Mouse (Mus musculus): ENCODE data around the gene Doc2b. TPM values are rescaled to one million over a fixed set of nuclear protein-coding genes. Genes with fewer than 3 reads are reported as not detected.

Gene Doc2b
- polyA plus RNA-seq, 1 experiment from 2014 or later = 0.23 TPM

GRCm38 (mm10) chr11:75813085-75813484, 17.2 kb upstream of the Doc2b start:
- peaks cover 30% of the 10 kb centered on the region for H3K4me1 ChIP-seq
- no peaks in the 10 kb centered on the region for H3K36me3 ChIP-seq
- 40% methylated on average over 10 of the region's 10 CpGs for WGBS
- ATAC-seq (ENCODE audit: extremely low read depth, insufficient number of reproducible peaks, low FRiP score, low TSS enrichment) = peak; percentile 20; the same call in 1 of the 2 replicates
- peak overlapping the region; percentile 96 for H3K27ac ChIP-seq (replicated peaks)
- peaks cover 6% of the 10 kb centered on the region; the same call in 1 of the 2 replicates for H3K27me3 ChIP-seq (replicated peaks)
- H3K4me2 ChIP-seq = no peak overlapping the region
- no peaks in the 10 kb centered on the region for H3K9me3 ChIP-seq
- no peak overlapping the region for H3K4me3 ChIP-seq
- no peak overlapping the region for H3K9ac ChIP-seq

DNA sequence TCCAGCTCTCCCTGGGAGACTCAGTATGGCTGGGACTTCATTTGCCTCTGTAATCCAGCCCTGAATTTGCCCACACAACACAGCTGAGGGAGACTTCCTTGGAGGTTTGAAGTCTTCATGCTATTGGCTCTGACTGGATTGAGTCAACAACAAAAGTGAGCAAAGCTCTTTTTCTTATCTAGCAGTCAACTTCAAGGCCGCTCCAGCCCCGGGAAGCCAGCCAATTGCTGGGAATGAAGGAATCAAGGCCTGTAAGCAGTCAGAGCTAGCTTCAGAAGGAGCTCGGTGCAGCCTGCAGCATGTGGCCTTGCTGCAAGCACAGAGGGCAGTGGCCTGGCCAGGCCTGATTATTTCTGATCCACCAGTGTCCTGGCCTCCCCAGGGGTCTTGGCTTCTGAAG, 16.1 kb upstream of the Doc2b start:
- ATAC-seq (ENCODE audit: extremely low read depth, insufficient number of reproducible peaks, low FRiP score, low TSS enrichment) = peak; percentile 35; the same call in 1 of the 2 replicates
- WGBS = 2% methylated on average over 3 of the region's 3 CpGs
- H3K4me2 ChIP-seq = no peak overlapping the region
- peak overlapping the region; percentile 96 for H3K27ac ChIP-seq (replicated peaks)
- H3K4me1 ChIP-seq = peaks cover 34% of the 10 kb centered on the region
- H3K4me3 ChIP-seq = no peak overlapping the region
- H3K9me3 ChIP-seq = no peaks in the 10 kb centered on the region
- H3K36me3 ChIP-seq = no peaks in the 10 kb centered on the region
- H3K9ac ChIP-seq = peak overlapping the region; percentile 64
- H3K27me3 ChIP-seq (replicated peaks) = no peaks in the 10 kb centered on the region

GRCm38 (mm10) chr11:75810526-75810925, 14.7 kb upstream of the Doc2b start:
- WGBS = 77% methylated on average over 3 of the region's 3 CpGs
- Histone ChIP-seq H3K27ac (replicated peaks) (no peak overlapping the region), H3K36me3 (no peaks in the 10 kb centered on the region), H3K27me3 (replicated peaks) (no peaks in the 10 kb centered on the region), H3K4me3 (no peak overlapping the region), H3K9me3 (no peaks in the 10 kb centered on the region), H3K9ac (no peak overlapping the region), H3K4me1 (peaks cover 34% of the 10 kb centered on the region), H3K4me2 (no peak overlapping the region)
- ATAC-seq (ENCODE audit: extremely low read depth, insufficient number of reproducible peaks, low FRiP score, low TSS enrichment) = no peak

DNA sequence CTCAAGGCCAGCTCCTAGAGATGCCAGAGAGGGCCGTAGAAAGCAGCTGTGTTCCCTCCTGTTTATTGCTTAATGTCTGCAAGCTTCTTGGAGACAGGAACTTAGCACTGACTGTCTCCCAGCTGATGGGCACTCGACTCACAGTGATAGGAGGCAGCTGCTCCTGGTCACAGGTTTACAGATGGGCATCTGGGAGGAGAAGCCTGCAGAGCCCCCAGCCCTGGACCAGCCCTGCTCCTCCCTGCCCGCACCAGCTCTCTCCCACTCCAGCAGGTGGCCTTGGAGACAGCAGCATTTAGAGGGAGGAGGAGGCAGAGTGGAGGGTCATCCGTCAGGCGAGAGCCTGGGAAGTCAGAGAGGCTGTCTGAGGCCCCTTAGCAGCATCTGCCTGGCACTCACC, 11.6 kb upstream of the Doc2b start:
- H3K4me3 ChIP-seq = no peak overlapping the region
- no peaks in the 10 kb centered on the region for H3K36me3 ChIP-seq
- no peaks in the 10 kb centered on the region for H3K9me3 ChIP-seq
- peaks cover 16% of the 10 kb centered on the region for H3K4me1 ChIP-seq
- 43% methylated on average over 4 of the region's 5 CpGs for WGBS
- no peak overlapping the region for H3K9ac ChIP-seq
- no peak overlapping the region for H3K4me2 ChIP-seq
- H3K27ac ChIP-seq (replicated peaks) = no peak overlapping the region
- no peaks in the 10 kb centered on the region for H3K27me3 ChIP-seq (replicated peaks)
- ATAC-seq (ENCODE audit: extremely low read depth, insufficient number of reproducible peaks, low FRiP score, low TSS enrichment) = no peak

DNA sequence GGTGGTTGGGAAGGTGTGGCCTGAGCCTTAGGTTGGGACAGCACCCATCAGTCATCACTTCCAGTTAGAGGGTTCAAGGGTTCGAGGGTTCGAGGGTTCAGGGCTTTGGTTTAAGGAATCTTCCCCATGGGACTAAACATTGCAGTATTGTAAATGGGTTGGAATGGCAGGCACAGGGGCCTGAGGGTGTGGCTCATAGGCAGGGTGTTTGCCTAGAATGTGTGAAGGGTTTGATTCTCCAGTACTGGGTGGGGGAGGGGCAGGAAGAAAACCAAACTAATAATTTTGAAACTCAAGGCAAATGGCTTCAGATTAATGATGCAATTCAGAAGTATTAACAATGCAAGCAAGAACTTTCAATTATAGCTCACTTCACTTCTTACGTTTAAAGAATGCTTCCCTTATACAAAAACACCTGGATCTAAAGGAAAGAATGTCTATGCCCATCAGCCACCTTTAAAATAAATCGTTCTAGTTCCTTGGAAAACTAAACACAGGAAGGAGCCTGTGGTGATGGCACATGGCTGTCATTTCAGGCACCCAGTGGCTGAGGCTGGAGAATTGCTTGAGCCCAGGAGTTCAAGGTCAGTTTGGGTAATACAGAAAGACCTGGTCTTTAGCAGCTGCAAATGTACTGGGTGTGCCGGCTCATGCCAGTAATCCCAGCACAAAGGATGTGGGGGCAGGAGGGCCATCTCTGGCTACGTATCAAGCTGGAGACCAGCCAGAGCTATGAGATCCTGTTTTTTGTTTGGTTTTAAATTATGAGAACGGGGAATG, 6.1 kb upstream of the Doc2b start:
- Histone ChIP-seq H3K4me3 (no peak overlapping the region), H3K9me3 (no peaks in the 10 kb centered on the region), H3K4me1 (no peaks in the 10 kb centered on the region), H3K27ac (replicated peaks) (no peak overlapping the region), H3K9ac (no peak overlapping the region), H3K4me2 (no peak overlapping the region), H3K36me3 (no peaks in the 10 kb centered on the region), H3K27me3 (replicated peaks) (peaks cover 37% of the 10 kb centered on the region)
- ATAC-seq (ENCODE audit: extremely low read depth, insufficient number of reproducible peaks, low FRiP score, low TSS enrichment) = no peak
- 71% methylated on average over 7 of the region's 7 CpGs for WGBS

GRCm38 (mm10) chr11:75801369-75801768, 5.5 kb upstream of the Doc2b start:
- H3K4me2 ChIP-seq = no peak overlapping the region
- H3K9ac ChIP-seq = no peak overlapping the region
- no peaks in the 10 kb centered on the region for H3K36me3 ChIP-seq
- H3K27me3 ChIP-seq (replicated peaks) = peaks cover 43% of the 10 kb centered on the region
- WGBS = 71% methylated on average over 4 of the region's 4 CpGs
- H3K27ac ChIP-seq (replicated peaks) = no peak overlapping the region
- H3K4me3 ChIP-seq = no peak overlapping the region
- no peak for ATAC-seq (ENCODE audit: extremely low read depth, insufficient number of reproducible peaks, low FRiP score, low TSS enrichment)
- no peaks in the 10 kb centered on the region for H3K4me1 ChIP-seq
- H3K9me3 ChIP-seq = no peaks in the 10 kb centered on the region

- WGBS = 63% methylated on average over 13 of the region's 13 CpGs
- Histone ChIP-seq H3K27me3 (replicated peaks) (peaks cover 89% of the 10 kb centered on the region), H3K9ac (no peak overlapping the region), H3K4me2 (peak overlapping the region; percentile 75; the same call in 1 of the 2 replicates), H3K4me3 (no peak overlapping the region), H3K4me1 (peaks cover 13% of the 10 kb centered on the region; the same call in 1 of the 2 replicates), H3K9me3 (no peaks in the 10 kb centered on the region), H3K27ac (replicated peaks) (no peak overlapping the region), H3K36me3 (no peaks in the 10 kb centered on the region)
- no peak for ATAC-seq (ENCODE audit: extremely low read depth, insufficient number of reproducible peaks, low FRiP score, low TSS enrichment)
Observed at GRCm38 (mm10) chr11:75796536-75797246, 842 bp upstream of the Doc2b start.

GRCm38 (mm10) chr11:75795321-75795636, 570 bp downstream of the Doc2b start:
- Histone ChIP-seq H3K4me3 (peak overlapping the region; percentile 56), H3K27ac (replicated peaks) (no peak overlapping the region), H3K4me2 (peak overlapping the region; percentile 75), H3K27me3 (replicated peaks) (peaks cover 94% of the 10 kb centered on the region), H3K36me3 (no peaks in the 10 kb centered on the region), H3K9ac (peak overlapping the region; percentile 74), H3K9me3 (no peaks in the 10 kb centered on the region), H3K4me1 (peaks cover 13% of the 10 kb centered on the region; the same call in 1 of the 2 replicates)
- no peak for ATAC-seq (ENCODE audit: extremely low read depth, insufficient number of reproducible peaks, low FRiP score, low TSS enrichment)
- 4% methylated on average over 20 of the region's 42 CpGs for WGBS

DNA sequence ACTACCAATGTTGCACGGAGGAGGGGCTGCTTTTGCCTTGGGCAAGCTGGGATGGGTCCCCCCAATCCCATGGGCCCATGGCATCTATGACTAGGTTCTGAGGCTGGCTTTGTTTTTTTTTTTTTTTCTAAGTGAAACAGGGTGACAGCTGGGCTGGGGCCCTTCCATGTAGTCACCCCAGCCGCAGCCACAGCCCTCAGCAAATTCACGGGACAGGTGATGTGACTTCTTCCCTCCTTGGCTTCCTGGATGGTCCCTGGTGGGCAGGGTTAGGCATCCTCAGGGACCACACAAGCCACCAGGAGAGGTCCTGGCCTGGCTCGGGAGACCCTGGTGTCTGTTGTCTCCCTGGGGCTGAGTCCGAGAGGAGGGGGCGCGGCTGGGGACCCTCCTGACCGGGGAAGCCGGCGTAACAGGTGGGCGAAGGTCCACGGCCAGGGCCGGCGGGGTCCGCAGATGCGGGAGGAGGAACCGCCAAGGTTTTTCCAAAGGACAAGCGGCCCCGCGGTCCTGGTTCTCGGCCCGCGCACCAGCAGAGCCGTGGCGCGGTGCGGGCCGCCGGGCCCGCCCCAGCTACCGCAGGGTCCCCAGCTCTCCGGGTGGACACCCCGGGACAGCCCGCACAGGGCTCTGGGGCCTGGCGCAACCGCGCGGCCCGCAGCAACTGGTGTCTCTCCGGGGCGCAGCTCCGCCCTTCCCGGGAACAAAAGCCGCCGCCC, 1.1 kb downstream of the Doc2b start:
- peak overlapping the region; percentile 74 for H3K9ac ChIP-seq
- no peak for ATAC-seq (ENCODE audit: extremely low read depth, insufficient number of reproducible peaks, low FRiP score, low TSS enrichment)
- peak overlapping the region; percentile 75 for H3K4me2 ChIP-seq
- peaks cover 94% of the 10 kb centered on the region for H3K27me3 ChIP-seq (replicated peaks)
- H3K4me1 ChIP-seq = peaks cover 13% of the 10 kb centered on the region; the same call in 1 of the 2 replicates
- no peaks in the 10 kb centered on the region for H3K9me3 ChIP-seq
- WGBS = 8% methylated on average over 45 of the region's 45 CpGs
- no peaks in the 10 kb centered on the region for H3K36me3 ChIP-seq
- H3K4me3 ChIP-seq = peak overlapping the region; percentile 56
- no peak overlapping the region for H3K27ac ChIP-seq (replicated peaks)

- Histone ChIP-seq H3K27ac (replicated peaks) (no peak overlapping the region), H3K9me3 (no peaks in the 10 kb centered on the region), H3K4me2 (no peak overlapping the region), H3K4me1 (peaks cover 13% of the 10 kb centered on the region; the same call in 1 of the 2 replicates), H3K4me3 (no peak overlapping the region), H3K27me3 (replicated peaks) (peaks cover 93% of the 10 kb centered on the region), H3K36me3 (no peaks in the 10 kb centered on the region), H3K9ac (no peak overlapping the region)
- WGBS = 74% methylated on average over 5 of the region's 5 CpGs
- ATAC-seq (ENCODE audit: extremely low read depth, insufficient number of reproducible peaks, low FRiP score, low TSS enrichment) = no peak
Observed at GRCm38 (mm10) chr11:75793351-75793750, 2.5 kb downstream of the Doc2b start.

DNA sequence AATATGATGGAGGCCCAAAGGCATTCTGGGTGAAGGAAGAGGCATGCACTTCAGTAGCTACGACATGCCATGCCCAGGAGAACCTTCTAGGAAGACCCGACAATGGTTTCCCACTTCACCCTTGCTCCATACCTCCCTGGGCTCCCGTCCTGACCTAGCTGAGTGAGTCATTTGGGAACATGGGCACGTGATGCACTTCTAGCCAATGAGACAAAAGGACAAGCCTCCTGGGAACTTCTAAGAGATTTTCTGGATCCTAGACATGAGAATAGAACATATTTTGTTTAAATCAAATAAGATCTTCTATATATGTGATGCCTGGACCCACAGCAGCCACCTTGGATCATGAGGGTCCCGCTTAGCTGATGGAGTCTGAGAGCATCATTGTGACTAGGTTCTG, 3.3 kb downstream of the Doc2b start:
- peaks cover 13% of the 10 kb centered on the region; the same call in 1 of the 2 replicates for H3K4me1 ChIP-seq
- no peaks in the 10 kb centered on the region for H3K36me3 ChIP-seq
- H3K9me3 ChIP-seq = no peaks in the 10 kb centered on the region
- H3K4me2 ChIP-seq = no peak overlapping the region
- no peak for ATAC-seq (ENCODE audit: extremely low read depth, insufficient number of reproducible peaks, low FRiP score, low TSS enrichment)
- WGBS = 58% methylated on average over 5 of the region's 5 CpGs
- H3K9ac ChIP-seq = no peak overlapping the region
- peaks cover 84% of the 10 kb centered on the region for H3K27me3 ChIP-seq (replicated peaks)
- H3K27ac ChIP-seq (replicated peaks) = no peak overlapping the region
- H3K4me3 ChIP-seq = no peak overlapping the region

Measured in heart, embryonic 13.5 days (tissue).